Mouse (Mus musculus): ENCODE measurements around the gene Zfp182.

DNA sequence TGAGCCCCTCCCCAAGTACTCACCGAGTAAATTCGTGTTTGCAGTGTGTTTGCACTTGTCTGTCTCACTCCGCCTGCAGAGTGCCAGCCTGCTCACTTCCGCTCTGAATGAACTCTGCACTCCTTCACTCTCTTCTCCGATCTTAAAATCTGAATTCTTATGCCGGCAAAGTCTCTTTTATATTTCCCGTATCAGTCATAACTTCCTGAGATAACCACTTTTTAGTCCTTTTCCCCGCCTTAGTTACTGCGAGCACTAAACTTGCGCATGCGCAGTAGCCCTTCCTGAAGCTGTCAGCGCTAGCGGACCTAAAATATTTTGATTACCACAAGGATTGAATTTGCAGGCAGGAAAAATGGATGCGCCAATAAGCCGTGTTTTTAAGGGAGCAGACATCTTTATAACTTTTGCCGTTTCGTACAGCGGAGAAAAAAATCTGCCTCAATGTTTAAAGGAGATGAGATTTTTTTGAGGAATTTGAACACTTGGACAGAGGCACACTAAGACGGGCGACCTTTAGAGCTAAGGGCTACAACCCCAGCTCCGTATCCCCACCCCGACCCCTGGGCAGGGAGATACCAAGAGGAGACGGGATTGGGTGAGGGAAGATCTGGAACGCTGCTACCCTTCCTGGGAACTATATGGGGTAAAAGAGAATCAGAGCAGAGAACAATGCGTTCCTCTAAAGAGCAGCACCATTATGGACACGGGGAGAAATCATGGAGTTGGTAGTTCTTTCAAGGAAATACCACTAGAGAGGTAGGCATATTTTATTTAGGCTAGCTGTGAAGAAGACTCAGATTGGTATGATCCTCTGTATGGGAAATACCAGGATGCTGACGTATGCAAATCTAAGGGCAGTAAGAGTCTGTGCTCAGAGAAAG is 27.1 kb upstream of the Zfp182 start, which contains the start of gene Zfp300:
- TF ChIP-seq CTCF (IDR thresholded peaks at IDR 0.05; ENCODE audit: low read depth, low read length) (no peak), GATA1 (IDR thresholded peaks at IDR 0.05; ENCODE audit: borderline replicate concordance, low read length) (no peak), GATA2 (IDR thresholded peaks at IDR 0.05; ENCODE audit: borderline replicate concordance, low read depth, low read length) (no peak)

Data from G1E (cell line).